In genomic region chr1:156217393-156217792, GRCm38 (mm10) we compare ENCODE assay signal across 8 mouse cellular contexts. TPM values are rescaled to one million over a fixed set of nuclear protein-coding genes. Genes with fewer than 3 reads are reported as not detected.
DNase-seq lines count a peak whose midpoint lies in the region; ATAC-seq lines count a peak whose summit lies in the region.
"Had no signal": no experiment of that assay in that cellular context is flagged by ENCODE, and none has a peak within 500 bp of the region (broad histone marks: within the 10 kb centered on the region; RNA-seq: fewer than 3 reads in every experiment).

No protein-coding gene starts in this region.

- H3K4me2 ChIP-seq in neural tube, embryonic 15.5 days = no peak overlapping the region
- H3K4me2 ChIP-seq: neural tube, embryonic 13.5 days had no signal

- no peak overlapping the region for H3K4me3 ChIP-seq in neural tube, embryonic 15.5 days (replicated peaks)
- H3K4me3 ChIP-seq: neural tube, embryonic 13.5 days had no signal

- H3K27me3 ChIP-seq in neural tube, embryonic 15.5 days (replicated peaks) = no peaks in the 10 kb centered on the region
- H3K27me3 ChIP-seq: neural tube, embryonic 13.5 days had no signal

- DNase-seq in spleen, adult 12 weeks (ENCODE audit: low spot score) = peak; percentile 45
- no peak for DNase-seq in spleen, adult 18-20 months
- DNase-seq in layer of hippocampus, adult 9-10 months (ENCODE audit: low spot score) = no peak
- DNase-seq in cerebellum, adult 8-10 months = no peak

- H3K9ac ChIP-seq in neural tube, embryonic 15.5 days (replicated peaks) = no peak overlapping the region
- H3K9ac ChIP-seq: neural tube, embryonic 13.5 days had no signal

- ATAC-seq in common myeloid progenitor, adult 5-6 weeks (replicated peaks; ENCODE audit: low read depth, poor library complexity, severe bottlenecking) = peak; percentile 98
- ATAC-seq in hematopoietic stem cell, adult 5-6 weeks (replicated peaks in 1 of 2; ENCODE audit: insufficient read depth in 1 of 2, low FRiP score in 2 of 2, low TSS enrichment in 1 of 2, low read depth in 1 of 2, poor library complexity in 2 of 2, severe bottlenecking in 2 of 2) = peak; percentile 53 to 55; a peak in 2 of 4 replicates
- ATAC-seq in neural tube, embryonic 15.5 days (ENCODE audit: low FRiP score) = 0 out of 2 replicates have a peak, but pooled peaks have one; percentile 22

- H3K4me1 ChIP-seq in neural tube, embryonic 15.5 days = peaks cover 12% of the 10 kb centered on the region

- H3K27ac ChIP-seq in neural tube, embryonic 15.5 days (replicated peaks) = no peak overlapping the region
- H3K27ac ChIP-seq: neural tube, embryonic 13.5 days had no signal

- no peaks in the 10 kb centered on the region for H3K36me3 ChIP-seq in neural tube, embryonic 15.5 days
- H3K36me3 ChIP-seq: neural tube, embryonic 13.5 days had no signal

- 59% methylated on average over 3 of the region's 3 CpGs for WGBS in neural tube, embryonic 15.5 days

- H3K9me3 ChIP-seq in neural tube, embryonic 15.5 days (replicated peaks) = no peaks in the 10 kb centered on the region
- H3K9me3 ChIP-seq: neural tube, embryonic 13.5 days had no signal

RNA-seq across cellular contexts. Expression of gene Fam163a, which starts 12.6 kb away (rescaled TPM):
- total RNA-seq in common myeloid progenitor, adult 5-6 weeks (2017) = not detected in 2 replicates
- total RNA-seq in hematopoietic stem cell, adult 5-6 weeks (2017) = not detected in 2 replicates
- 5.2 and 5.6 TPM in 2 replicates for polyA plus RNA-seq in neural tube, embryonic 15.5 days (2015; fragmentation: Nextera tagmentation; extraction: Ambion mirVana)

Comparison
In these comparisons a context has a peak if more than half of its experiments do, and no peak if none do; other contexts are left out.
1. ATAC-seq: peak in every context shown above with its lines; median percentile 98 in common myeloid progenitor, adult 5-6 weeks; 54 in hematopoietic stem cell, adult 5-6 weeks; 22 in neural tube, embryonic 15.5 days.